Mouse (Mus musculus) stomach, postnatal 0 days (tissue): ENCODE results near the gene Ache. TPM values are rescaled to one million over a fixed set of nuclear protein-coding genes. Genes with fewer than 3 reads are reported as not detected.

Experiments used
- ATAC-seq: fragments of 200-750 bp; cut with Nextera tagmentation; 2 replicates; pipeline ENCODE4 v1.8.0; 2017; ENCODE audit not compliant: low FRiP score, low TSS enrichment
- DNase-seq: peaks from one replicate; pipeline ENCODE4 v3.0.0-alpha.2; 2016; ENCODE audit warnings: low spot score
- H3K27ac ChIP-seq: fragments of 300-500 bp; sonication (generic); replicated peaks from 2 replicates; pipeline ENCODE4 v1.5.1; 2014; ENCODE audit warnings: mild to moderate bottlenecking, control low read depth
- H3K27me3 ChIP-seq: fragments of 300-500 bp; sonication (generic); 2 replicates; pipeline ENCODE4 v1.6.1; 2014; ENCODE audit warnings: low read length; ENCODE audit not compliant: control insufficient read depth, insufficient read depth
- H3K36me3 ChIP-seq: fragments of 300-500 bp; sonication (generic); 2 replicates; pipeline ENCODE4 v1.6.1; 2014; ENCODE audit warnings: low read length, mixed read lengths; ENCODE audit not compliant: control insufficient read depth, insufficient read depth
- H3K4me1 ChIP-seq: fragments of 300-500 bp; sonication (generic); replicated peaks from 2 replicates; pipeline ENCODE4 v1.6.1; 2014; ENCODE audit warnings: antibody characterized with exemption; ENCODE audit not compliant: control insufficient read depth, insufficient read depth
- H3K4me2 ChIP-seq: fragments of 300-500 bp; sonication (generic); replicated peaks from 2 replicates; pipeline ENCODE4 v1.6.1; 2014; ENCODE audit warnings: low read depth, mild to moderate bottlenecking, control low read depth, moderate library complexity
- H3K4me3 ChIP-seq: fragments of 300-500 bp; sonication (generic); 2 replicates; pipeline ENCODE4 v1.5.1; 2014; ENCODE audit warnings: low read depth, low read length, control low read depth
- H3K9ac ChIP-seq: fragments of 300-500 bp; sonication (generic); 2 replicates; pipeline ENCODE4 v1.6.1; 2014; ENCODE audit warnings: mild to moderate bottlenecking, low read length, control low read depth, mixed read lengths
- H3K9me3 ChIP-seq: fragments of 300-500 bp; sonication (generic); 2 replicates; pipeline ENCODE4 v1.6.1; 2016; ENCODE audit warnings: low read length; ENCODE audit not compliant: control insufficient read depth
- CTCF ChIP-seq: IDR thresholded peaks from 2 replicates; pipeline ENCODE4 v1.5.1; 2016; ENCODE audit warnings: antibody characterized with exemption, low read depth, mild to moderate bottlenecking, moderate library complexity
- EP300 ChIP-seq: optimal IDR thresholded peaks from 2 replicates; pipeline ENCODE3; 2016; ENCODE audit warnings: antibody characterized with exemption
- WGBS: fragments of 180-500 bp; shearing (Covaris S2); extraction: QIAGEN DNeasy Blood & Tissue Kit; methylation state at CpG from one replicate; pipeline ENCODE4 v1.1.7; 2014; 5-methylcytosine and 5-hydroxymethylcytosine counted together
- microRNA-seq: library from miRNA; unstranded; fragments of <30 nt; microRNA quantifications from one replicate; pipeline ENCODE4, GENCODE M21; 2016
- polyA plus RNA-seq: library from polyadenylated mRNA; unstranded; fragments of >200 nt; fragmentation: Nextera tagmentation; extraction: Ambion mirVana; gene quantifications from 2 replicates; pipeline ENCODE4 v1.2.1, GENCODE M21; 2015

Gene Ache
- polyA plus RNA-seq, 1 experiment from 2014 or later, result 10.0 TPM

- Histone ChIP-seq H3K4me2 (peak overlapping the region; percentile 72), H3K4me3 (peak overlapping the region; percentile 43), H3K9me3 (no peaks in the 10 kb centered on the region), H3K27me3 (no peaks in the 10 kb centered on the region), H3K27ac (peak overlapping the region; percentile 85), H3K36me3 (no peaks in the 10 kb centered on the region), H3K9ac (peak overlapping the region; percentile 63), H3K4me1 (peaks cover 6% of the 10 kb centered on the region; the same call in 1 of the 2 replicates)
- TF ChIP-seq EP300 (no peak), CTCF (no peak)
- ATAC-seq (peak; percentile 21), DNase-seq (peak; percentile 42)
- WGBS, result 2% methylated on average over 11 of the region's 11 CpGs
Observed at GRCm38 (mm10) chr5:137338663-137339289, 51.5 kb downstream of the Ache start.

DNA sequence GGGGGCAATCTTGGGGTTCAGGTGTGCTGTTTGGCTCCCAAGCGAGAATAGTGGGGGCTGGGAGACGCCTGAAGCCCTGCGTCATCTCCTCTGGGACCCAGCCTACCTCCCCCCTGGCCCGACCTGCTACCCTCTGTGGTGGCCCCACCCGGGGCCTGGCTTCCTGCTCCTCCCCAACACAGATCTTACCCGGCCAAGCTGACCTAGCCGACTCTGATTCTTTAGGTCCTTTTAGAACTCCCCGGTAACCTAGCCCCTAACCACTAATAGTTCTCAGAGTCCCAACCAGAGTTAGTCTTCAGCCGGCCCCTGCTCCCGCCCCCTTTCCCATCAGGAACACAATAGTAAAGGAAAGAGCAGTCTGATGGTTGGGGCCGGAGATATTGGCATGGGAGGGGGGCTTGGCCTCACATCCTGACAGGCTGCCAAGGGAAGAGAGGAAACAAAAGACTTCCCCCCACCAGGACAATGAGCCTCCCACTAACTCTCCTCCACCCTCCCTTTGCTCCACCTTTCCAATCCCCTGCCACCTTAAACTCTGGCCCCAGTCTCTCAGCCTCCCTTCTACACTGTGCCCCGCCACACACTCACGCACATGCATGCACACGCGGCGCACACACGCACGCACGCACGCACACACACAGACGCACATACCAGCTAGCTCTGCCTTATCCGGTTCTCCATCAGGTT is 52.1 kb downstream of the Ache start:
- Histone ChIP-seq H3K27ac (peak overlapping the region; percentile 85), H3K9me3 (no peaks in the 10 kb centered on the region), H3K27me3 (no peaks in the 10 kb centered on the region), H3K4me1 (peaks cover 6% of the 10 kb centered on the region; the same call in 1 of the 2 replicates), H3K36me3 (no peaks in the 10 kb centered on the region), H3K4me2 (peak overlapping the region; percentile 72), H3K9ac (0 out of 2 replicates have a peak overlapping the region, but pooled peaks have one; percentile 3), H3K4me3 (peak overlapping the region; percentile 43)
- no peak for TF ChIP-seq EP300
- no peak for TF ChIP-seq CTCF
- DNase-seq, result peak; percentile 48
- WGBS, result 19% methylated on average over 22 of the region's 22 CpGs
- ATAC-seq, result peak; percentile 42

GRCm38 (mm10) chr5:137340222-137340621 is 52.9 kb downstream of the Ache start:
- Histone ChIP-seq H3K27me3 (no peaks in the 10 kb centered on the region), H3K4me1 (peaks cover 6% of the 10 kb centered on the region; the same call in 1 of the 2 replicates), H3K4me3 (no peak overlapping the region), H3K9me3 (no peaks in the 10 kb centered on the region), H3K4me2 (no peak overlapping the region), H3K36me3 (no peaks in the 10 kb centered on the region), H3K27ac (peak overlapping the region; percentile 85; the same call in 1 of the 2 replicates), H3K9ac (no peak overlapping the region)
- ATAC-seq, result no peak
- WGBS, result 66% methylated on average over 6 of the region's 6 CpGs
- DNase-seq, result no peak
- TF ChIP-seq EP300, result no peak
- no peak for TF ChIP-seq CTCF

- DNase-seq, result no peak
- no peak overlapping the region for H3K27ac ChIP-seq
- H3K9me3 ChIP-seq, result no peaks in the 10 kb centered on the region
- no peak overlapping the region for H3K4me2 ChIP-seq
- H3K27me3 ChIP-seq, result no peaks in the 10 kb centered on the region
- peaks cover 6% of the 10 kb centered on the region; the same call in 1 of the 2 replicates for H3K4me1 ChIP-seq
- no peak for ATAC-seq
- no peak overlapping the region for H3K9ac ChIP-seq
- no peaks in the 10 kb centered on the region for H3K36me3 ChIP-seq
- H3K4me3 ChIP-seq, result no peak overlapping the region
- TF ChIP-seq EP300 (no peak), CTCF (no peak)
- whole genome bisulfite sequencing, result 28% methylated on average over 7 of the region's 7 CpGs
Observed at GRCm38 (mm10) chr5:137342407-137343012, 55.2 kb downstream of the Ache start.

GRCm38 (mm10) chr5:137343412-137343811 is 56.1 kb downstream of the Ache start:
- Histone ChIP-seq H3K27ac (no peak overlapping the region), H3K4me1 (peaks cover 6% of the 10 kb centered on the region; the same call in 1 of the 2 replicates), H3K9me3 (no peaks in the 10 kb centered on the region), H3K27me3 (no peaks in the 10 kb centered on the region), H3K4me2 (no peak overlapping the region), H3K4me3 (no peak overlapping the region), H3K9ac (no peak overlapping the region), H3K36me3 (no peaks in the 10 kb centered on the region)
- DNase-seq, result no peak
- no peak for ATAC-seq
- WGBS, result 96% methylated on average over 5 of the region's 5 CpGs
- TF ChIP-seq EP300 (no peak), CTCF (no peak)

GRCm38 (mm10) chr5:137343869-137344268 is 56.5 kb downstream of the Ache start:
- no peak overlapping the region for H3K4me2 ChIP-seq
- no peak for DNase-seq
- H3K4me1 ChIP-seq, result peaks cover 5% of the 10 kb centered on the region; the same call in 1 of the 2 replicates
- no peak for ATAC-seq
- no peaks in the 10 kb centered on the region for H3K27me3 ChIP-seq
- no peaks in the 10 kb centered on the region for H3K9me3 ChIP-seq
- no peak overlapping the region for H3K9ac ChIP-seq
- H3K27ac ChIP-seq, result no peak overlapping the region
- TF ChIP-seq CTCF (peak; percentile 48), EP300 (no peak)
- H3K4me3 ChIP-seq, result no peak overlapping the region
- H3K36me3 ChIP-seq, result no peaks in the 10 kb centered on the region

Small RNA genes lying within 50 kb of the gene (microRNA-seq; reads per million reads assigned to microRNA genes)
- 1.9 reads per million for gene Mir7036
- gene Mir8116, result not detected

Other genes starting within 250 kb of the Ache start
- 140 and 146 TPM in 2 replicates for gene Ap1s1, start 241.4 kb upstream of the Ache start, polyA plus RNA-seq
- 0.25 and 0.27 TPM in 2 replicates for gene Serpine1, start 215.3 kb upstream of the Ache start, polyA plus RNA-seq
- gene Trim56, start 171.3 kb upstream of the Ache start, polyA plus RNA-seq, result 4.4 and 4.5 TPM in 2 replicates
- gene Muc3, start 138.2 kb upstream of the Ache start, polyA plus RNA-seq, result 0.68 and 0.75 TPM in 2 replicates
- gene Muc3a, start 75.1 kb upstream of the Ache start, polyA plus RNA-seq, result 0.05 and 0.10 TPM in 2 replicates
- gene Ufsp1, start 7.1 kb downstream of the Ache start, polyA plus RNA-seq, result 11.0 and 11.4 TPM in 2 replicates
- gene Srrt, start 20.2 kb downstream of the Ache start, polyA plus RNA-seq, result 29.3 and 31.6 TPM in 2 replicates
- gene Trip6, start 26.9 kb downstream of the Ache start, polyA plus RNA-seq, result 46.4 and 47.9 TPM in 2 replicates
- gene Slc12a9, start 46.1 kb downstream of the Ache start, polyA plus RNA-seq, result 6.5 and 7.2 TPM in 2 replicates
- 12.1 and 13.9 TPM in 2 replicates for gene Ephb4, start 62.6 kb downstream of the Ache start, polyA plus RNA-seq
- gene Zan, start 189.5 kb downstream of the Ache start, polyA plus RNA-seq, result 0.79 and 0.96 TPM in 2 replicates
- 37.9 and 39.9 TPM in 2 replicates for gene Pop7, start 215.0 kb downstream of the Ache start, polyA plus RNA-seq
- 5.2 and 6.0 TPM in 2 replicates for gene Gigyf1, start 231.0 kb downstream of the Ache start, polyA plus RNA-seq
- not detected in 2 replicates for gene Epo, start 245.7 kb downstream of the Ache start, polyA plus RNA-seq
- gene Gnb2, start 246.0 kb downstream of the Ache start, polyA plus RNA-seq, result 345 and 374 TPM in 2 replicates